Mouse (Mus musculus) forebrain, embryonic 13.5 days (tissue): ENCODE data around the gene Ldhb. TPM values are rescaled to one million over a fixed set of nuclear protein-coding genes. Genes with fewer than 3 reads are reported as not detected.

Source experiments
- ATAC-seq: fragments of 200-750 bp; cut with Nextera tagmentation; 2 replicates; pipeline ENCODE4 v1.8.0; 2017
- H3K27ac ChIP-seq: fragments of 300-500 bp; sonication (generic); 2 replicates; pipeline ENCODE4 v1.5.1; 2015; ENCODE audit warnings: inconsistent platforms, mild to moderate bottlenecking, moderate library complexity
- H3K27me3 ChIP-seq: fragments of 300-500 bp; sonication (generic); 2 replicates; pipeline ENCODE4 v1.6.1; 2015; ENCODE audit warnings: mild to moderate bottlenecking, inconsistent platforms
- H3K36me3 ChIP-seq: fragments of 300-500 bp; sonication (generic); 2 replicates; pipeline ENCODE4 v1.6.1; 2015; ENCODE audit warnings: mild to moderate bottlenecking, inconsistent platforms; ENCODE audit not compliant: poor library complexity, severe bottlenecking
- H3K4me1 ChIP-seq: fragments of 300-500 bp; sonication (generic); 2 replicates; pipeline ENCODE4 v1.6.1; 2015; ENCODE audit warnings: inconsistent platforms
- H3K4me2 ChIP-seq: fragments of 300-500 bp; sonication (generic); 2 replicates; pipeline ENCODE4 v1.6.1; 2015; ENCODE audit warnings: inconsistent platforms, mild to moderate bottlenecking, moderate library complexity
- H3K4me3 ChIP-seq: fragments of 300-500 bp; sonication (generic); 2 replicates; pipeline ENCODE4 v1.5.1; 2015; ENCODE audit warnings: mild to moderate bottlenecking, inconsistent platforms
- H3K9ac ChIP-seq: fragments of 300-500 bp; sonication (generic); 2 replicates; pipeline ENCODE4 v1.6.1; 2015; ENCODE audit warnings: mild to moderate bottlenecking, inconsistent platforms
- H3K9me3 ChIP-seq: fragments of 300-500 bp; sonication (generic); replicated peaks from 2 replicates; pipeline ENCODE4 v1.6.1; 2016; ENCODE audit warnings: inconsistent platforms
- WGBS: fragments of 180-500 bp; shearing (Covaris S2); methylation state at CpG from one replicate; pipeline ENCODE4 v1.1.7; 2015; 5-methylcytosine and 5-hydroxymethylcytosine counted together
- polyA plus RNA-seq: library from polyadenylated mRNA; unstranded; fragments of >200 nt; fragmentation: Nextera tagmentation; extraction: Ambion mirVana; gene quantifications from 2 replicates; pipeline ENCODE4 v1.2.1, GENCODE M21; 2015

Gene Ldhb
- polyA plus RNA-seq: 493 and 531 TPM in 2 replicates

DNA sequence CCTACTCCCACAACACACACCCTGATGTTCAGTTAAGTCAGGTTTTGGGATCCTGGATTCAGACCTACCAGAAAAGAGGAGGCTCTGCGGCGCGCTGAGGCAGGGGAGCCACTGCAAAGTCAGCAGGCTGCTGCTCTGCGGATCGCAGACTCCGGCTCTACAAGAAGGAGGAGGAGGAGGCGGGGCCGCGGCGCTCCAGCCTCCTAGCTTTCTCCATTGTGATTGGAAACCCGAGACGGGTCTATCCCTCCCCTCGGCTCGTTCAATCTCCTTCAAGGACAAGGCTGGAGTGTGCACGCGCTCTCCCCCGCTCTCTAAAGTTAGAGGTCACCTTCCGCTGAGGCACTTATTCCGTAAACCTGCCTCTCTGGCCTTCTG lies at the start of gene Ldhb:
Gene Ldhb (minus strand): TSS at position 173 of the 378 bp plus-strand sequence.
- WGBS: under 1% methylated on average over 19 of the region's 19 CpGs
- Histone ChIP-seq H3K36me3 (peaks cover 11% of the 10 kb centered on the region), H3K4me2 (peak within 1 kb of the TSS; percentile 82), H3K9ac (peak within 1 kb of the TSS; percentile 80), H3K27ac (peak within 1 kb of the TSS; percentile 51), H3K27me3 (peaks cover 21% of the 10 kb centered on the region), H3K4me1 (peaks cover 36% of the 10 kb centered on the region), H3K4me3 (peak within 1 kb of the TSS; percentile 67), H3K9me3 (no peaks in the 10 kb centered on the region)
- ATAC-seq: peak; percentile 98

- no peak overlapping the region for H3K9ac ChIP-seq
- H3K9me3 ChIP-seq: no peaks in the 10 kb centered on the region
- H3K36me3 ChIP-seq: no peaks in the 10 kb centered on the region
- H3K4me3 ChIP-seq: no peak overlapping the region
- H3K27ac ChIP-seq: no peak overlapping the region
- no peaks in the 10 kb centered on the region for H3K27me3 ChIP-seq
- no peak for ATAC-seq
- 44% methylated on average over 1 of the region's 1 CpGs for WGBS
- no peaks in the 10 kb centered on the region for H3K4me1 ChIP-seq
- no peak overlapping the region for H3K4me2 ChIP-seq
Observed at GRCm38 (mm10) chr6:142555988-142556387, 48.2 kb upstream of the Ldhb start.

DNA sequence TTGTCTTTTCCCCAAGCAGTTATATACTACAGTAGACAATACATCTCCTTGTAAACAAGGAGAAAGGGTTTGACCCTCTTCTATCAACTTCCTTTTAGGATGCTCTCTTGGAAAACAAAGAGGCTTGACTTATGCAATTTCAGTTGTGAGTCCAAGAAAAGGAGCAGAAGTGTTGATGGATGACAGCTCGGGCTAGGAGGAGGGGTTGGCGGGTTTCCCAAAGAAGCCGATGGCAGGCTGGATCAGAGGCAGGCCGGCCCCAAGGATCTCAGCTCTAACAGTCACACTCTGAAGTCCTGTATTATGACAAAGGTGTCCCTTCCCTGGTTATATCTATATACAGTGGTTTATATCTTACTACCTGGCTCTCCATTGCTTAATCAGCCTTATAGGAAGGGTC lies 43.7 kb upstream of the Ldhb start:
- 86% methylated on average over 4 of the region's 4 CpGs for WGBS
- no peak overlapping the region for H3K4me3 ChIP-seq
- no peaks in the 10 kb centered on the region for H3K36me3 ChIP-seq
- H3K27ac ChIP-seq: no peak overlapping the region
- H3K4me2 ChIP-seq: no peak overlapping the region
- H3K27me3 ChIP-seq: no peaks in the 10 kb centered on the region
- no peak overlapping the region for H3K9ac ChIP-seq
- no peak for ATAC-seq
- no peaks in the 10 kb centered on the region for H3K4me1 ChIP-seq
- no peaks in the 10 kb centered on the region for H3K9me3 ChIP-seq

DNA sequence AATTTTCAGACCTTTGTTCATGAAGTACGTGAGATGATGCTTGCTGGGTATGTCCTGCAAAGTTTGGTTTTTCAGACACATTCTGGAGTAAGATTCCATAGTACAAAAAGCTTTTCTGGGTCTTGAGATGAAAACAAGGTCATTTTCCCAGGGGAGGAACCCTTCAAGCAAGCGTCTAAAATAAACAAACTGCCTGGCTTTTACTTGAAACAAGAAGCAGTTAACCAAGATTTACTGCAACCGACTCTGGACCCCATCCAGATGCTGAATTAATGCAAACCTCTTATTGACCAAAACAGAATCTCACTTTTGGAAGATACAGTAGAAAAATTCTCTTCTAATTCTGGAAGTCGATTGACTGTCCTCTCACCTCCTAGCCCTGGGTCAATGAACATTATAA lies 43.1 kb upstream of the Ldhb start:
- H3K27ac ChIP-seq: no peak overlapping the region
- WGBS: 76% methylated on average over 4 of the region's 4 CpGs
- H3K27me3 ChIP-seq: no peaks in the 10 kb centered on the region
- no peak for ATAC-seq
- no peak overlapping the region for H3K4me3 ChIP-seq
- H3K4me2 ChIP-seq: no peak overlapping the region
- H3K9me3 ChIP-seq: no peaks in the 10 kb centered on the region
- H3K4me1 ChIP-seq: no peaks in the 10 kb centered on the region
- H3K36me3 ChIP-seq: no peaks in the 10 kb centered on the region
- H3K9ac ChIP-seq: no peak overlapping the region

DNA sequence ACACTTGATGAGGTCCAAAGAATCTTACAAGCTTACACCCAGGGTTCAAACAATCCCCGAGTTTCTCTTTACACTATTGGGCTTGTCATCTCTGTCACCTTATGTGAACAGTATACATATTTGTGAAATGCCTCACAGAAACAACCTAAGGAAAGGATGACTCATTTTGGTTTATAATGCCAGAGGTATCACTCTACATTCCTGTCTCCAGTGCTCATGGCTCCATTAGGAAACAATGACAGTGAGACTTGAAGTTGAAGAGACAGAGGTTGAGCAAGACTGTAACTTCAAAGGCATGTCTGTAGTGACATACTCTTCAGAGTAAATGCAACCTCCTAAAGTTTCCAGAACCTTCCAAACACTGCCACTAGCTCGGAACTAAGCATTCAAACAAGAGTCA lies 40.6 kb upstream of the Ldhb start:
- H3K9me3 ChIP-seq: no peaks in the 10 kb centered on the region
- ATAC-seq: no peak
- no peaks in the 10 kb centered on the region for H3K27me3 ChIP-seq
- H3K4me2 ChIP-seq: no peak overlapping the region
- H3K27ac ChIP-seq: no peak overlapping the region
- no peak overlapping the region for H3K9ac ChIP-seq
- H3K4me3 ChIP-seq: no peak overlapping the region
- no peaks in the 10 kb centered on the region for H3K4me1 ChIP-seq
- 79% methylated on average over 2 of the region's 2 CpGs for WGBS
- H3K36me3 ChIP-seq: no peaks in the 10 kb centered on the region

GRCm38 (mm10) chr6:142545132-142545531 lies 37.4 kb upstream of the Ldhb start:
- no peaks in the 10 kb centered on the region for H3K36me3 ChIP-seq
- no peak overlapping the region for H3K9ac ChIP-seq
- no peaks in the 10 kb centered on the region for H3K4me1 ChIP-seq
- H3K27me3 ChIP-seq: no peaks in the 10 kb centered on the region
- 57% methylated on average over 14 of the region's 14 CpGs for WGBS
- no peak overlapping the region for H3K4me3 ChIP-seq
- no peaks in the 10 kb centered on the region for H3K9me3 ChIP-seq
- H3K4me2 ChIP-seq: peak overlapping the region; percentile 27; the same call in 1 of the 2 replicates
- no peak overlapping the region for H3K27ac ChIP-seq
- no peak for ATAC-seq

DNA sequence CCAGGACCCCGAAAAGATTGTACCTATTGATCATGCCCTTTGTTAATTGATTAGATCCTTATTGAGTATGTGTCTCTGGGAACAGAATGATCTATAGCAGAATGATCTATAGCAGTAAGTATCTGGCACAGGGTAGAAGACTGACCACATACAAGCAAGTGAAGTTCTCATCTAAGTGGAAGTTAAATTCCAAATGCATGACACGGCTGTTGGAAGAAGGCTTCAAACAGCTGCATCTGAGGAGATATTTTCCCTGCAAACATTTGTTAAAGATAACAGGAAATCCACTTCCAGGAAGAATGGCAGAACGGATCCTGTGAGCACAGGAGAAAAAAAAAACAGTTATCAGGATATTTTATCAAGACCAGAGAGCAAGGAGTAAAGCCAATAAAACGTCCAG lies 35.9 kb upstream of the Ldhb start:
- Histone ChIP-seq H3K9me3 (no peaks in the 10 kb centered on the region), H3K27me3 (no peaks in the 10 kb centered on the region), H3K4me1 (no peaks in the 10 kb centered on the region), H3K4me3 (no peak overlapping the region), H3K4me2 (no peak overlapping the region), H3K9ac (no peak overlapping the region), H3K36me3 (no peaks in the 10 kb centered on the region), H3K27ac (no peak overlapping the region)
- 91% methylated on average over 4 of the region's 4 CpGs for WGBS
- no peak for ATAC-seq

DNA sequence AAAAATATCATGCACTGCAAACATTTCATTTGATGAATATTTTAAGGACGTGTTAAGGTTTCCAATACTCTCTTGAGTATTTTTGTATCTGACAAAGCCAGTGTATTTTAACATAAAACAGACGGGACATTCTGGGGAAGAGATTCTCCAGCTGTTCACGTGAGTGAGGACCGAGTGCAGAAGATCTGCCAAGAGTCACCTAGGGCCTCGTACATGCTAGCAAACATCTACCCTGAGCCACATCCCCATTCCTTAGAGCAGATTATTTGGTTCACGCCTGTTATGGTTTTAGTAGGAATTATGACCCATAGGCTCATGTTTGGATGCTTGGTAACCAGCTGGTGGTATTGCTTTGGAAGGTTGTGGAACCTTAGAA lies 35.0 kb upstream of the Ldhb start:
- 93% methylated on average over 6 of the region's 6 CpGs for WGBS
- H3K4me3 ChIP-seq: no peak overlapping the region
- H3K4me1 ChIP-seq: no peaks in the 10 kb centered on the region
- no peak overlapping the region for H3K4me2 ChIP-seq
- no peaks in the 10 kb centered on the region for H3K36me3 ChIP-seq
- H3K9me3 ChIP-seq: no peaks in the 10 kb centered on the region
- no peak for ATAC-seq
- no peak overlapping the region for H3K27ac ChIP-seq
- no peaks in the 10 kb centered on the region for H3K27me3 ChIP-seq
- H3K9ac ChIP-seq: no peak overlapping the region

DNA sequence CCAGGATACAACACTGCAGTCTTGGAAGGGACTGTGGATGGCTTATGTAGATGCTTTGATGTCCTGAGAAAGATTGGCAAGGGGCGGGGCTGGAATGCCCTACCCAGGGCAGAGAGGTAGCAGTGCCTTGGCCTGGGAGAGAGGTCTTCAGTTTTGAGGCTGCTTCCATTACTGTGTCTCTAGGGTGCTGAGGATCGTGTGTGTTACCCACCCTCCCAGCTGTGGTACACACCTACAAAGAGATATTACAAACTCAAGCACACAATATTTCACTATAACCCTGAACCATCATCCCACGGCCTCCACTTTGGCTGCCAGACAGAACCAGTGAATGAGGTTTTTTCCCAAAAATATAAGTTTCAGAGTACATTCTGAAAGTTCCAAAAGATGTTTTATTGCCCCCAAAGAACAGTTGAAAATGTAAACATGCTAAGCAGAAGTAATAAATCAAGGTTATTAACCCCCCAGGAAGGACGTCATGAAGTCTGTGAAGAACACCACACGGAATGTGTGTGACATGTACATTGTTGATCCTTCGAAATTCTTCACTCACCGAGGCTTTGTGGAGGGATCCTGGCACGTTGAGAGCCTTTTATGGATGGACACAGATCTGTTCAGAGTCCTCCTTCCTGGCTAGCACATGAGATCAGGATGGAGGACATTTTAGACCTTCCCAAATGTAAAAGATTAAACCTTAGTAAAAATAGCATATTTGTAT lies 34.5 kb upstream of the Ldhb start:
- Histone ChIP-seq H3K4me3 (no peak overlapping the region), H3K4me2 (no peak overlapping the region), H3K9ac (no peak overlapping the region), H3K36me3 (no peaks in the 10 kb centered on the region), H3K27ac (no peak overlapping the region), H3K9me3 (no peaks in the 10 kb centered on the region), H3K27me3 (no peaks in the 10 kb centered on the region), H3K4me1 (no peaks in the 10 kb centered on the region)
- no peak for ATAC-seq
- 85% methylated on average over 8 of the region's 8 CpGs for WGBS

DNA sequence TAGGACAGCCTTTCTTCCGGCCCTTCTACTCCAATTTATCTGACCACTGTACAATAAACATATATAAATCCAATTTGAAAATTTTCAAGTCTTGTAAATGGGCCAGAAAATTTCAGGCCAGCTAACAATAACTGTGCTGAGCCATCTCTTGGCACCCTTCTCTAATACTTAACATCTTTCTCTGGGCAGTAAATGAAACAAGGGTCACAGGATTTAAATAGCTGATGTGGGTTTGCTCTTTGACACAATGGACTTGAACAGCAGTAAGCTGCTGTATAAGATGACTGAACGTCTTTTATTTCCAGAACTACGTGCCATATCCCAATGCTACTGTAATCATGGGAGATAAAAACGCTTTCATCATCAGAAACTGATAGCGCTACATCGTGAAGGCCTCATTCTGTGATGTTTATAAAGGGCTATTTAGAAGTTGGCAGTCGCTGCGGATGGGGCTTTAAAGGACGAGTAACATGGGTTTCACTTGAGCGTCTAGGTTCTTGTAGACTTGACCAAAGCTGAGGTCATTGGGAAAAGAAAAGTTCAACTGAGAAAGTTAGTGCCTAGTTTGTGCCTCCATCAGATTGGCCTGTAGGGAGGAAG lies 32.9 kb upstream of the Ldhb start:
- ATAC-seq: no peak
- no peak overlapping the region for H3K4me3 ChIP-seq
- no peaks in the 10 kb centered on the region for H3K36me3 ChIP-seq
- H3K4me1 ChIP-seq: no peaks in the 10 kb centered on the region
- no peak overlapping the region for H3K9ac ChIP-seq
- no peaks in the 10 kb centered on the region for H3K27me3 ChIP-seq
- H3K9me3 ChIP-seq: no peaks in the 10 kb centered on the region
- no peak overlapping the region for H3K27ac ChIP-seq
- no peak overlapping the region for H3K4me2 ChIP-seq
- WGBS: 92% methylated on average over 10 of the region's 10 CpGs

- Histone ChIP-seq H3K4me2 (no peak overlapping the region), H3K27me3 (no peaks in the 10 kb centered on the region), H3K27ac (no peak overlapping the region), H3K4me1 (no peaks in the 10 kb centered on the region), H3K4me3 (no peak overlapping the region), H3K36me3 (no peaks in the 10 kb centered on the region), H3K9ac (no peak overlapping the region), H3K9me3 (no peaks in the 10 kb centered on the region)
- ATAC-seq: no peak
- 91% methylated on average over 5 of the region's 5 CpGs for WGBS
Observed at GRCm38 (mm10) chr6:142540131-142540530, 32.4 kb upstream of the Ldhb start.

- Histone ChIP-seq H3K27ac (no peak overlapping the region), H3K9ac (no peak overlapping the region), H3K9me3 (no peaks in the 10 kb centered on the region), H3K4me1 (no peaks in the 10 kb centered on the region), H3K4me3 (no peak overlapping the region), H3K36me3 (no peaks in the 10 kb centered on the region), H3K4me2 (no peak overlapping the region), H3K27me3 (no peaks in the 10 kb centered on the region)
- no peak for ATAC-seq
- whole genome bisulfite sequencing: 84% methylated on average over 17 of the region's 17 CpGs
Observed at GRCm38 (mm10) chr6:142538503-142538902, 30.7 kb upstream of the Ldhb start.

- H3K4me1 ChIP-seq: no peaks in the 10 kb centered on the region
- no peak overlapping the region for H3K4me3 ChIP-seq
- H3K9me3 ChIP-seq: no peaks in the 10 kb centered on the region
- no peaks in the 10 kb centered on the region for H3K27me3 ChIP-seq
- H3K27ac ChIP-seq: no peak overlapping the region
- H3K9ac ChIP-seq: no peak overlapping the region
- ATAC-seq: no peak
- WGBS: 83% methylated on average over 5 of the region's 5 CpGs
- H3K36me3 ChIP-seq: no peaks in the 10 kb centered on the region
- H3K4me2 ChIP-seq: no peak overlapping the region
Observed at GRCm38 (mm10) chr6:142533412-142533811, 25.7 kb upstream of the Ldhb start.
